Mouse (Mus musculus) ES-Bruce4 (cell line): ENCODE measurements around the gene Gm14569. TPM values are rescaled to one million over a fixed set of nuclear protein-coding genes. Genes with fewer than 3 reads are reported as not detected.

Source experiments
- H3K27ac ChIP-seq: 2 replicates; pipeline ENCODE4 v1.5.1; 2012; ENCODE audit warnings: low read length, inconsistent platforms; ENCODE audit not compliant: insufficient read depth
- H3K27me3 ChIP-seq: 2 replicates; pipeline ENCODE4 v1.6.1; 2012; ENCODE audit warnings: mild to moderate bottlenecking, low read length, inconsistent platforms; ENCODE audit not compliant: control insufficient read depth, poor library complexity, insufficient read depth, severe bottlenecking
- H3K36me3 ChIP-seq: 2 replicates; pipeline ENCODE4 v1.6.1; 2012; ENCODE audit warnings: inconsistent platforms, mild to moderate bottlenecking, low read length, moderate library complexity; ENCODE audit not compliant: control insufficient read depth, poor library complexity, insufficient read depth, severe bottlenecking
- H3K4me1 ChIP-seq: one replicate; pipeline ENCODE4 v1.8.1; 2011; ENCODE audit warnings: low read length; ENCODE audit not compliant: control insufficient read depth, insufficient read depth
- H3K4me3 ChIP-seq: 2 replicates; pipeline ENCODE4 v1.5.1; 2011; ENCODE audit warnings: low read depth, mild to moderate bottlenecking, low read length
- H3K9ac ChIP-seq: 2 replicates; pipeline ENCODE4 v1.6.1; 2012; ENCODE audit warnings: low read depth, mild to moderate bottlenecking, inconsistent platforms; ENCODE audit not compliant: poor library complexity, severe bottlenecking
- H3K9me3 ChIP-seq: replicated peaks from 2 replicates; pipeline ENCODE4 v1.6.1; 2012; ENCODE audit warnings: mild to moderate bottlenecking, low read length, inconsistent platforms; ENCODE audit not compliant: control insufficient read depth, poor library complexity, insufficient read depth, severe bottlenecking
- CTCF ChIP-seq: IDR thresholded peaks from one replicate; pipeline ENCODE4 v1.8.1; 2011; ENCODE audit warnings: low read depth, low read length
- EP300 ChIP-seq: IDR thresholded peaks from 2 replicates; pipeline ENCODE4 v1.6.1; 2011; ENCODE audit warnings: low read depth, low read length; ENCODE audit not compliant: insufficient read depth
- POLR2A ChIP-seq: IDR thresholded peaks from one replicate; pipeline ENCODE4 v1.8.1; 2011; ENCODE audit warnings: low read length; ENCODE audit not compliant: insufficient read depth
- polyA plus RNA-seq: library from polyadenylated mRNA; stranded (reverse); fragments of >200 nt; gene quantifications from 2 replicates; pipeline ENCODE4 v1.2.4, GENCODE M21; 2011; ENCODE audit warnings: low read depth; ENCODE audit not compliant: missing spikeins, insufficient read depth, insufficient read length

Gm14569 gene
- polyA plus RNA-seq, 1 experiment = not detected

GRCm38 (mm10) chrX:36393279-36393678 lies 98.4 kb downstream of the Gm14569 start:
- Histone ChIP-seq H3K27me3 (no peaks in the 10 kb centered on the region), H3K9ac (no peak overlapping the region), H3K4me1 (no peaks in the 10 kb centered on the region), H3K27ac (no peak overlapping the region), H3K36me3 (no peaks in the 10 kb centered on the region), H3K9me3 (no peaks in the 10 kb centered on the region), H3K4me3 (no peak overlapping the region)
- no peak for TF ChIP-seq POLR2A
- no peak for TF ChIP-seq EP300
- no peak for TF ChIP-seq CTCF

GRCm38 (mm10) chrX:36392672-36393071 lies 99.0 kb downstream of the Gm14569 start:
- no peaks in the 10 kb centered on the region for H3K36me3 ChIP-seq
- no peak for TF ChIP-seq CTCF
- no peak for TF ChIP-seq EP300
- TF ChIP-seq POLR2A = no peak
- H3K9ac ChIP-seq = no peak overlapping the region
- no peaks in the 10 kb centered on the region for H3K4me1 ChIP-seq
- H3K4me3 ChIP-seq = no peak overlapping the region
- H3K27me3 ChIP-seq = no peaks in the 10 kb centered on the region
- no peak overlapping the region for H3K27ac ChIP-seq
- no peaks in the 10 kb centered on the region for H3K9me3 ChIP-seq

- no peak overlapping the region for H3K27ac ChIP-seq
- H3K9me3 ChIP-seq = no peaks in the 10 kb centered on the region
- no peaks in the 10 kb centered on the region for H3K36me3 ChIP-seq
- no peak overlapping the region for H3K9ac ChIP-seq
- H3K27me3 ChIP-seq = no peaks in the 10 kb centered on the region
- TF ChIP-seq CTCF (no peak), EP300 (no peak), POLR2A (no peak)
- no peak overlapping the region for H3K4me3 ChIP-seq
- H3K4me1 ChIP-seq = no peaks in the 10 kb centered on the region
Observed at GRCm38 (mm10) chrX:36390503-36390902, 101.1 kb downstream of the Gm14569 start.

- Histone ChIP-seq H3K9me3 (no peaks in the 10 kb centered on the region), H3K36me3 (no peaks in the 10 kb centered on the region), H3K9ac (no peak overlapping the region), H3K27ac (no peak overlapping the region), H3K4me1 (no peaks in the 10 kb centered on the region), H3K27me3 (no peaks in the 10 kb centered on the region), H3K4me3 (no peak overlapping the region)
- TF ChIP-seq CTCF = no peak
- TF ChIP-seq POLR2A = no peak
- TF ChIP-seq EP300 = no peak
Observed at GRCm38 (mm10) chrX:36389971-36390370, 101.7 kb downstream of the Gm14569 start.

GRCm38 (mm10) chrX:36385340-36385739 lies 106.3 kb downstream of the Gm14569 start:
- no peaks in the 10 kb centered on the region for H3K4me1 ChIP-seq
- no peak overlapping the region for H3K4me3 ChIP-seq
- H3K27me3 ChIP-seq = no peaks in the 10 kb centered on the region
- no peak for TF ChIP-seq EP300
- TF ChIP-seq CTCF = no peak
- no peak for TF ChIP-seq POLR2A
- no peaks in the 10 kb centered on the region for H3K9me3 ChIP-seq
- H3K9ac ChIP-seq = no peak overlapping the region
- no peak overlapping the region for H3K27ac ChIP-seq
- H3K36me3 ChIP-seq = no peaks in the 10 kb centered on the region

Other genes with a start within 250 kb of the Gm14569 start
- gene Lonrf3, start 163.5 kb downstream of the Gm14569 start, polyA plus RNA-seq = 1.5 and 1.9 TPM in 2 replicates
- gene Gm6268, start 90.5 kb downstream of the Gm14569 start, polyA plus RNA-seq = not detected in 2 replicates
- gene Pgrmc1, start 106.4 kb upstream of the Gm14569 start, polyA plus RNA-seq = 64.3 and 64.9 TPM in 2 replicates
- gene Akap17b, start 153.6 kb upstream of the Gm14569 start, polyA plus RNA-seq = 8.5 and 9.1 TPM in 2 replicates